Comparison of ENCODE assay signal across 34 mouse cellular contexts in genomic region chr17:46796743-46797142, GRCm38 (mm10). TPM values are rescaled to one million over a fixed set of nuclear protein-coding genes. Genes with fewer than 3 reads are reported as not detected.
"Had no signal": no experiment of that assay in that cellular context is flagged by ENCODE, and none has a peak within 500 bp of the region (broad histone marks: within the 10 kb centered on the region; RNA-seq: fewer than 3 reads in every experiment).

No protein-coding gene starts in this region.

- H3K27ac ChIP-seq: heart, adult 2 months; heart, embryonic 13.5 days; heart, embryonic 15.5 days; hindbrain, embryonic 13.5 days; hindbrain, embryonic 15.5 days; hindbrain, postnatal 0 days; kidney, postnatal 0 days; limb, embryonic 13.5 days; limb, embryonic 15.5 days had no signal

- H3K27me3 ChIP-seq: heart, embryonic 13.5 days; heart, embryonic 15.5 days; hindbrain, embryonic 13.5 days; hindbrain, embryonic 15.5 days; kidney, embryonic 15.5 days; limb, embryonic 13.5 days; limb, embryonic 15.5 days had no signal

- H3K9ac ChIP-seq: heart, embryonic 13.5 days; heart, embryonic 15.5 days; hindbrain, embryonic 13.5 days; hindbrain, embryonic 15.5 days; kidney, embryonic 15.5 days; limb, embryonic 13.5 days; limb, embryonic 15.5 days had no signal

- DNase-seq: gastrocnemius, postnatal 14 days; gastrocnemius, postnatal 36 days; heart, adult 11 months; heart, adult 2 months; heart, postnatal 14 days; heart, postnatal 36 days; kidney, adult 11 months; kidney, adult 2 months; kidney, adult 9 months; kidney, postnatal 14 days; kidney, postnatal 36 days; layer of hippocampus, adult 9-11 months; layer of hippocampus, postnatal 36 days; left cerebral cortex, postnatal 4 days had no signal

- H3K4me2 ChIP-seq: heart, embryonic 11.5 days; heart, embryonic 13.5 days; heart, embryonic 15.5 days; hindbrain, embryonic 13.5 days; hindbrain, embryonic 15.5 days; kidney, embryonic 15.5 days; limb, embryonic 13.5 days; limb, embryonic 15.5 days had no signal

- H3K4me3 ChIP-seq: heart, adult 2 months; heart, embryonic 13.5 days; heart, embryonic 15.5 days; hindbrain, embryonic 13.5 days; hindbrain, embryonic 15.5 days; kidney, embryonic 15.5 days; limb, embryonic 13.5 days; limb, embryonic 15.5 days had no signal

- H3K4me1 ChIP-seq: heart, embryonic 15.5 days; hindbrain, embryonic 15.5 days; limb, embryonic 13.5 days; limb, embryonic 15.5 days had no signal

- H3K9me3 ChIP-seq: heart, embryonic 15.5 days; hindbrain, embryonic 15.5 days; limb, embryonic 15.5 days had no signal

- ATAC-seq: hindbrain, postnatal 0 days; intestine, embryonic 16.5 days had no signal

RNA-seq across cellular contexts. Expression of gene Ptcra, which starts 33.2 kb away (rescaled TPM):
- total RNA-seq: gastrocnemius, adult 18-20 months; gastrocnemius, adult 8-10 months; gastrocnemius, postnatal 14 days; gastrocnemius, postnatal 36 days; heart, adult 2 months; heart, postnatal 36 days; hematopoietic stem cell, adult 5-6 weeks; hindbrain, postnatal 0 days; left cerebral cortex, postnatal 10 days; left cerebral cortex, postnatal 25 days; left cerebral cortex, postnatal 4 days; liver, adult 2 months had no signal
- polyA plus RNA-seq: gonadal fat pad, adult 2 months; heart, postnatal 0 days; large intestine, adult 2 months had no signal
